Mouse (Mus musculus) spleen, adult 18-20 months (tissue): Measurements from ENCODE around the gene Abcb5.
"Not testable (repeated sequence)": the region's sequence is repeated elsewhere in the genome, so short reads cannot be mapped to it uniquely, and the experiment has no call there.

Experiments
- DNase-seq, 2 experiments: peaks; one replicate each; pipeline ENCODE4 v3.0.0; 2022; ENCODE audit warnings: mixed read lengths in 2 of 2

Abcb5 gene

GRCm38 (mm10) chr12:118966321-118966720 lies at the start of gene Abcb5:
Gene Abcb5 (minus strand): TSS chr12:118966421.
- no peak for DNase-seq

DNA sequence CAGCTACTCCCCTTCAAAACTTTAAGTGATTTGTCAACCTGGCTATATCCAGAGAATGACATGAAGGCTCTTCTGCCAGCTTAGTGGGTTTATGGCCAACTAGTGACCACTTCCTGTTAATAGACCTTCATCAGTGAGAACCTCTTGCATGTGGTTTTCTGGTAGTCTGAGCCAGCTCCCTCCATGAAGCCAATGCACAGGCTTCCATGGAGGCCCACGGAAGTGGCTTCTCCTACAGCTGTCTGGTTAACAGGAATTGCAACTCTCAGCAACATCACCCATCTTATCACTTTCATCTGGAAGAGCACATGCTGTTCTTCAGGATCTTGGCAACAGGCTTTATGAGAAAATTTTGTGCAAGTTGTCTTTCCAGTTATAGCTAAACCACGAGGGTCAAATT lies 33.0 kb upstream of the Abcb5 start:
- no peak for DNase-seq

- no peak for DNase-seq
Observed at GRCm38 (mm10) chr12:118994328-118995166, 28.3 kb upstream of the Abcb5 start.

DNA sequence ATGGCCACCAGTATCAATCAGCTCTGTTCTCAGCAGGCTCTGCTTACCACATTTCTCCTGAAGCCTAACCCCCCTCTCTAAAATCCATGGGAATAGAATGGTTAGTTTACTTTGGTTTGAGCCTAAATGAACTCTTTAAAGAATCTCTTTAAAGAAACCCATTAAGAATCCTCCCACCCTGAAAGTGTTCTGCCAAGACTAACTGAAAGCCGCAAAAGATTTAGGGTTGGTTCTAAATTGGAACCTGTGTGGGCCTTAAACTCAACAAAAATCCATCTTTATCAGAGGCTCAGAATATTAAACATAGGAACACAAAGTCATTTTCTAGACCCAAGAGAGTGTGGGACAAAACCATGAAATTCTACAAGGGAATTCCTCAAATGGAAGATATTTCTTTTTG lies 18.6 kb upstream of the Abcb5 start:
- no peak for DNase-seq

- DNase-seq: peak in 1 of 2 experiments; percentile 52
Observed at GRCm38 (mm10) chr12:118930386-118931318, 35.6 kb downstream of the Abcb5 start.

DNA sequence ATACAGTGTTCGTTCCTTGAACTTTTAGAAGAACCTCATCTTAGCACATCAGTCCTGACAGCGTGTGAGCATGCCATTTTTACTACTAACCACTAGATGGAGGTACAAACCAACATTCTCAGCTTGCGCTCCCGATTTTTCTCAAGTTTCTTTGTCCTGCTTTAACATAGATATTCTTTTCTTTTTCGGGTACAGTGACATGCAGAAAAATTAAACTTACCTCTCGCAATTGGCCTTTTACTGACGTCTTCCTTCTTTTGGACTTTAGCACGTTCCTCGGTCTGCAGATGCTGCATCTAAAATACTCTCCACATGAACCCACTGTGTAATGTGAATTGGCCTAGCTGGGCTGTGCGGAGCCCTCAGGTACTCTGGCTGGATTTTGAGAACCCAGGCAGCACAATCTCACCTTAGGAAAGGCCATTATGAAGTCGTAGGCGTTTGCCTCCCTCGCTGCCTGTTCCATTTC lies 39.4 kb downstream of the Abcb5 start:
- DNase-seq: no peak

- not testable (repeated sequence) for DNase-seq
Observed at GRCm38 (mm10) chr12:118923874-118924273, 42.3 kb downstream of the Abcb5 start.

DNA sequence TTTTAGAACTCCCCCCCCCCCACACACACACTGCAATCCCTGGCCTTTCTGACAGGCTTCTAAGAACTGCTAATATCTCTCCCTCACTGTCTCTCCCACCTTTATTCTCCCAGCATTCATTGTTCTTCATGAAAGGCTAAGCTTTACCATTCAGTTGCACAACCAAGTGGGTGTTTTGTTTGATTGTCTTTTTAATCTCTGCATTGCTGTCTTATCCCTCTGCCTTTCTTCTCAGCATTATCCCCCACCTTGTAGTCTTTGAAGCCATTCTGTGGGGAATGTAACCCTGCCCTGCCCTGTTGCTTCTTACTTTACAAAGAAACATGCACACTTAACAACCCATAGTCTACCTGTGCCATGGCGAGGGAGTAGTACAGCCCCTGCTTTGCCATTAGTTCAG lies 48.5 kb downstream of the Abcb5 start:
- no peak for DNase-seq

DNA sequence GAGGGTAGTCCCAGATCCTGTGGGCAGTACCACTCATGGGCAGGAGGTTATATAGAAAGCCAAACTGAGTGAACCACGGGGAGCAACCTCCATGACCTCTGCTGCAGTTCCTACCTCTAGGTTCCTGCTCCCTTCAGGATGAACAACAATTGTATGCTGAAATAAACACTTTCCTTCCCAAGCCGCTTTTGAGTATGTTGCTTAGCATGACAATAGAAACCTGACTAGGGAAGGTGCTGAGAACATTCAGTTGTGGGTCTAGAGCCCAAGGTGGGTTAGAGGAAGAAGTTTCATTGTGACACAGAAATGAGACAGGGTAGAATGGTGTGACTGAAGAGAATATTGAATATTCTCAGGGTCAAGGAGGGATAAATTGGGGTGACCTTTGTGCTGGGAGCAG lies 55.9 kb downstream of the Abcb5 start:
- DNase-seq: no peak

GRCm38 (mm10) chr12:118902249-118902648 lies 64.0 kb downstream of the Abcb5 start:
- DNase-seq: no peak

GRCm38 (mm10) chr12:118887964-118888363 lies 78.3 kb downstream of the Abcb5 start:
- DNase-seq: no peak

- DNase-seq: no peak
Observed at GRCm38 (mm10) chr12:118882790-118883189, 83.4 kb downstream of the Abcb5 start.

DNA sequence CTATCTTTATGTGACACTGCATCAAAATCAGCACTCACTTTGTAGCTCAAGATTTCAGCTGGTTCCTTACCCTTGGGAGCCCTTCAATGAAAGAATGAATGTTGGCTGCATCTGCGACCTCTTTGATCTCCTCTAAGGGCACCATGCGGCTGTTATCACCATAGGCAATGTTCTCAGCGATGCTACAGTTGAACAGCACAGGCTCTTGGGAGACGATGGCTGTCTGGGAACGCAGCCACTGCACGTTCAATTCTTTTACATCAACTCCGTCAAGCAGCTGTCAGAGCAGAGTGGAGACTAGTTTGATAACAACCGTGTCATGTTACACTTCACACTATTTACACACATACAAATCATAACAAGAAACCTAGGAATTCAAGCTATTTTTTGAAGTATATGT lies 93.5 kb downstream of the Abcb5 start:
- DNase-seq: no peak

- DNase-seq: no peak
Observed at GRCm38 (mm10) chr12:118856151-118856550, 110.1 kb downstream of the Abcb5 start.

GRCm38 (mm10) chr12:118854831-118855453 lies 111.3 kb downstream of the Abcb5 start:
- peak in 1 of 2 experiments; percentile 28 for DNase-seq

- DNase-seq: no peak
Observed at GRCm38 (mm10) chr12:118854401-118854800, 111.8 kb downstream of the Abcb5 start.

DNA sequence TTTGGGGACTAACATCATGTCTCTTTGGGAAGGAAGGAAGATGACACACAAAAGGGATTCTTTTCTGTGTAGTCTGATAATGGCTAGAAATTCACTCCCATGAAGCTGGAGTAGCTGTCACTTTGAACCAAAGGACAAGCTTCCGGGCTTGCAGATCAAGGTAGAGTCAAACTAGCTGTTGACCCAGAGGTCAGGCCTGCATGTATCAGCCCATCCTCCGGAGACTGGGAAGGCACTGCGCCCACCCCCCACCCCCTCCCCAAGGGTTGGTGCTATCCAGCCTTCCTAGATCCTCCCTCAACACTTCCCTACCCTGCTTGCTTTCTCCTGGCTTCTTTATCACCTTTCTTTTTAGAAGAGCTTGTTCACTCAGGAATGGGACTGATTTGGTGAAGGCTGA lies 112.9 kb downstream of the Abcb5 start:
- DNase-seq: no peak

DNA sequence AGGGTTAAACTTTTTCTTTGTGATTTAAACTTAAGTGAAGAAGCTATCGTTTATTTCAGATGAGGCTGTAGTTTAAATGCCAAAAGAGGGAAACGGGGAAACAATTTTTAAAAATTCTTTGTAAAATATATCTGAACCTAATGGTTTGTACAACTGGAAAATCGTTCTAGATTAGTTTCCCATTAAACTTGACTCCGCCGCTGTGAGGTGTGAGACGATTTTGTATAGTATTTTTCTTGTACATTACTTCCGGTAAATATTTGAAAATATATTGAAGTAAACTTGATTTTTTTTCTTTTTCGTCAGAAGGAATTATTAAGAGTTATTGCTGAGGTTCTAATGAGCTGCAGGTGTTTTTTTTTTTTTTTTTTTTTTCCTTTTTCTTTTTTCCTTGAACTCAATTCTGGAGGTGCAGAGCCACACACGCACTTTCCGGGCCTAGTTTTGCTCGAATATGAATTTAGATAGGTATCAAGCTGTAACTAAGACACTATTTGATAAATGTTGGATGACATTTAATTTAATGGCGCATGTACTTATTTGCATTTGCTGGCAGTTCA lies 115.3 kb downstream of the Abcb5 start:
- DNase-seq: no peak

- DNase-seq: no peak
Observed at GRCm38 (mm10) chr12:118849996-118850395, 116.2 kb downstream of the Abcb5 start.

DNA sequence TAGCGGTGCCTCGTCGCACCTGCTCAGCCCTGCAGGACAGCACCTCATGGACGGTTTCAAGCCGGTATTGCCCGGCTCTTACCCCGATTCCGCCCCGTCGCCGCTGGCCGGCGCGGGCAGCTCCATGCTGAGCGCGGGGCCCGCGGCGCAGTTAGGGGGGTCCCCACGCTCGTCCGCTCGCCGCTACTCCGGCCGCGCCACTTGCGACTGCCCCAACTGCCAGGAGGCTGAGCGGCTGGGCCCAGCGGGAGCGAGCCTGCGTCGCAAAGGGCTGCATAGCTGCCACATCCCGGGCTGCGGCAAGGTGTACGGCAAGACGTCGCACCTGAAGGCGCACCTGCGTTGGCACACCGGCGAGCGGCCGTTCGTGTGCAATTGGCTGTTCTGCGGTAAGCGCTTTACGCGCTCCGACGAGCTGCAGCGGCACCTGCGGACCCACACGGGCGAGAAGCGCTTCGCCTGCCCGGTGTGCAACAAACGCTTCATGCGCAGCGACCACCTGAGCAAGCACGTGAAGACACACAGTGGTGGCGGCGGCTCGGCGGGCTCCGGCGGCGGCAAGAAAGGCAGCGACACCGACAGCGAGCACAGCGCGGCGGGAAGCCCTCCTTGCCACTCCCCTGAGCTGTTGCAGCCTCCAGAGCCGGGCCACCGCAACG lies 116.9 kb downstream of the Abcb5 start:
- no peak for DNase-seq

DNA sequence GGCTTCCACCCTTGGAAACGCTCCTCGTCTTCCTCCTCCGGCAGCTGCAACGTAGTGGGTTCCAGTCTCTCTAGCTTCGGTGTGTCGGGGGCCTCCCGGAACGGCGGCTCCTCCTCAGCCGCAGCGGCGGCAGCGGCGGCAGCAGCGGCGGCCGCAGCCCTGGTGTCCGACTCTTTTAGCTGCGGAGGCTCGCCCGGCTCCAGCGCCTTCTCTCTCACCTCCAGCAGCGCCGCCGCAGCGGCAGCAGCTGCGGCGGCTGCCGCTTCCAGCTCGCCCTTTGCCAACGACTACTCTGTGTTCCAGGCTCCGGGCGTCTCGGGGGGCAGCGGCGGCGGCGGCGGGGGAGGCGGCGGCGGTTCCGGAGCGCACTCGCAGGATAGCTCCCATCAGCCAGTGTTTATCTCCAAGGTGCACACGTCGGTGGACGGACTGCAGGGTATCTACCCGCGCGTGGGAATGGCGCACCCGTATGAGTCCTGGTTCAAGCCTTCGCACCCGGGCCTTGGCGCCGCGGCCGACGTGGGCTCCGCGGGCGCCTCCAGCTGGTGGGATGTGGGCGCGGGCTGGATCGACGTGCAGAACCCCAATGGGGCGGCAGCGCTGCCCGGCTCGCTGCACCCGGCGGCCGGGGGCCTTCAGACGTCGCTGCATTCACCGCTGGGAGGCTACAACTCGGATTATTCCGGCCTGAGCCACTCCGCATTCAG lies 117.6 kb downstream of the Abcb5 start:
- DNase-seq: no peak
